In the genomic region with DNA sequence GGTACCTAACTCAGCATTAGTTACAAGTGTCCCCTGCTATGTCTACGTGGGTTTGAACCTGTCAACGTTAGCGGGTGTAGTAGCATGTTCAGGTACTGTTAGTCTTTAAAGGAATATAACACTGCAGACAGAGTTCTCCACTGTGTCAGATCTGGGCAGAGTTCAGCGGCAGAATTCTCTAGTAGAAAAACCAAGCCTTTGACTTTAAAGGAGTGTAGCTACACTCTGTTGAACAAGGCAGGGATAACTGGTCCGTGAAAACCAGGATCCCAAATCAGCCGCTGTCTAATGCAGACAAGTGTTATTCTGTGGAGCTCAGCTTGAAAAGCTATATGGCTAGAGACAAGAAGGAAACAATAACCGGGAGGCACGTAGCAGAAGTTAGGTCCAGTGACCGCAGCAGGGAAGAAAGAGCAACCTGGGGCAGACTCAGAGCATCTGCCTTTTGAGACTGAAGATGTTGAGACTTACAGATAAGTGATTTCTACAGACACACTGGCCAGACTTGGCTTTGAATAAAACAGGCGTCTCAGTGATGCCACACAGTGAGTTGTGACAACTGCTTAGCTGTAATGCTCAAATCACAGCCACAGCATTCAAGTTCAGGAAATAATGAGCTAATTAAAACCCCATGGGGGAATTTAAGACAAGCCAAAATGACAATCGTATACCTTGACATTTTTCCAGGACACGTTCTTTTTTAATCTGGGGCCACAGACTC, we compare ENCODE assay signal across 14 mouse cellular contexts.
A peak's percentile ranks its signal among the peaks of the same experiment; 100 is the strongest.
DNase-seq lines count a peak whose midpoint lies in the region; ATAC-seq lines count a peak whose summit lies in the region.
"Had no signal": no experiment of that assay in that cellular context is flagged by ENCODE, and none has a peak within 500 bp of the region (broad histone marks: within the 10 kb centered on the region; RNA-seq: fewer than 3 reads in every experiment).

No protein-coding gene starts in this region.

- no peak overlapping the region for H3K9ac ChIP-seq in intestine, embryonic 16.5 days (ENCODE audit: low read depth, low read length)
- H3K9ac ChIP-seq in intestine, embryonic 15.5 days = no peak overlapping the region
- no peak overlapping the region for H3K9ac ChIP-seq in embryonic facial prominence, embryonic 14.5 days (ENCODE audit: low read depth, low read length)
- H3K9ac ChIP-seq in limb, embryonic 15.5 days = no peak overlapping the region
- H3K9ac ChIP-seq: liver, embryonic 14.5 days had no signal

- peak; percentile 22 to 40 for DNase-seq in cerebellum, postnatal 10 days
- DNase-seq in embryonic facial prominence, embryonic 14.5 days (ENCODE audit: low spot score) = peak; percentile 55
- DNase-seq in spleen, postnatal 36 days (ENCODE audit: low spot score in 2 of 2) = no peak
- DNase-seq in adrenal gland, postnatal 25 days = no peak
- DNase-seq: gastrocnemius, postnatal 36 days; spleen, adult 18-20 months; thymus, postnatal 25 days had no signal

- H3K27ac ChIP-seq in intestine, embryonic 16.5 days (ENCODE audit: low read length) = no peak overlapping the region
- H3K27ac ChIP-seq in intestine, embryonic 15.5 days = no peak overlapping the region
- peak overlapping the region; percentile 44; the same call in 1 of the 2 replicates for H3K27ac ChIP-seq in embryonic facial prominence, embryonic 14.5 days (replicated peaks; ENCODE audit: low read depth, low read length)
- H3K27ac ChIP-seq in limb, embryonic 15.5 days = no peak overlapping the region
- H3K27ac ChIP-seq: liver, embryonic 14.5 days had no signal

- H3K9me3 ChIP-seq in intestine, embryonic 16.5 days (ENCODE audit: control insufficient read depth, low read length) = no peaks in the 10 kb centered on the region
- H3K9me3 ChIP-seq in intestine, embryonic 15.5 days = no peaks in the 10 kb centered on the region
- H3K9me3 ChIP-seq in embryonic facial prominence, embryonic 14.5 days (ENCODE audit: control insufficient read depth, low read length) = no peaks in the 10 kb centered on the region
- H3K9me3 ChIP-seq in limb, embryonic 15.5 days = no peaks in the 10 kb centered on the region
- H3K9me3 ChIP-seq: G1E had no signal

- no peak overlapping the region for H3K4me3 ChIP-seq in intestine, embryonic 16.5 days (ENCODE audit: low read length)
- H3K4me3 ChIP-seq in intestine, embryonic 15.5 days (replicated peaks) = no peak overlapping the region
- H3K4me3 ChIP-seq in embryonic facial prominence, embryonic 14.5 days (ENCODE audit: low read depth, low read length) = peak overlapping the region; percentile 5; the same call in 1 of the 2 replicates
- H3K4me3 ChIP-seq in limb, embryonic 15.5 days = no peak overlapping the region

- H3K4me1 ChIP-seq in intestine, embryonic 16.5 days (ENCODE audit: control insufficient read depth, insufficient read depth, low read length) = peaks cover 5% of the 10 kb centered on the region; the same call in 1 of the 2 replicates
- H3K4me1 ChIP-seq in intestine, embryonic 15.5 days (replicated peaks) = 0 out of 2 replicates have a peak, but pooled peaks cover 7% of the 10 kb centered on the region
- peaks cover 23% of the 10 kb centered on the region for H3K4me1 ChIP-seq in embryonic facial prominence, embryonic 14.5 days (ENCODE audit: control insufficient read depth, insufficient read depth, low read length)
- peaks cover 12% of the 10 kb centered on the region for H3K4me1 ChIP-seq in limb, embryonic 15.5 days

- H3K27me3 ChIP-seq in intestine, embryonic 16.5 days (replicated peaks; ENCODE audit: control insufficient read depth, insufficient read depth, low read length) = no peaks in the 10 kb centered on the region
- no peaks in the 10 kb centered on the region for H3K27me3 ChIP-seq in intestine, embryonic 15.5 days (replicated peaks)
- no peaks in the 10 kb centered on the region for H3K27me3 ChIP-seq in embryonic facial prominence, embryonic 14.5 days (replicated peaks; ENCODE audit: control insufficient read depth, insufficient read depth, low read length)
- no peaks in the 10 kb centered on the region for H3K27me3 ChIP-seq in limb, embryonic 15.5 days

- H3K4me2 ChIP-seq in intestine, embryonic 16.5 days (ENCODE audit: low read depth, low read length) = peak overlapping the region; percentile 12; the same call in 1 of the 2 replicates
- no peak overlapping the region for H3K4me2 ChIP-seq in intestine, embryonic 15.5 days (replicated peaks)
- peak overlapping the region; percentile 46 for H3K4me2 ChIP-seq in embryonic facial prominence, embryonic 14.5 days (ENCODE audit: low read depth, low read length)
- H3K4me2 ChIP-seq in limb, embryonic 15.5 days = peak overlapping the region; percentile 1; the same call in 1 of the 2 replicates

- ATAC-seq in cerebellum, adult (ENCODE audit: insufficient number of reproducible peaks, low FRiP score, low TSS enrichment) = no peak
- ATAC-seq in intestine, embryonic 16.5 days = no peak
- no peak for ATAC-seq in intestine, embryonic 15.5 days
- no peak for ATAC-seq in embryonic facial prominence, embryonic 14.5 days (ENCODE audit: low read depth)
- no peak for ATAC-seq in limb, embryonic 15.5 days (ENCODE audit: insufficient number of reproducible peaks, low FRiP score, low TSS enrichment, low read depth)
- ATAC-seq: inflammation-experienced regulatory T-cells, adult 6 months had no signal

- no peaks in the 10 kb centered on the region for H3K36me3 ChIP-seq in intestine, embryonic 16.5 days (ENCODE audit: control insufficient read depth, insufficient read depth, low read length)
- H3K36me3 ChIP-seq in intestine, embryonic 15.5 days = no peaks in the 10 kb centered on the region
- no peaks in the 10 kb centered on the region for H3K36me3 ChIP-seq in embryonic facial prominence, embryonic 14.5 days (ENCODE audit: control insufficient read depth, insufficient read depth, low read length)
- no peaks in the 10 kb centered on the region for H3K36me3 ChIP-seq in limb, embryonic 15.5 days
- H3K36me3 ChIP-seq: G1E had no signal

- 77% methylated on average over 12 of the region's 12 CpGs for WGBS in intestine, embryonic 16.5 days
- WGBS in intestine, embryonic 15.5 days = 83% methylated on average over 12 of the region's 12 CpGs
- 58% methylated on average over 12 of the region's 12 CpGs for WGBS in embryonic facial prominence, embryonic 14.5 days
- WGBS in limb, embryonic 15.5 days = 47% methylated on average over 12 of the region's 12 CpGs

Comparison
In these comparisons a context has a peak if more than half of its experiments do, and no peak if none do; other contexts are left out.
1. DNase-seq: peak in cerebellum, postnatal 10 days (2 of 2) and embryonic facial prominence, embryonic 14.5 days (single experiment); none in spleen, postnatal 36 days (0 of 2) and adrenal gland, postnatal 25 days (single experiment).